Mouse (Mus musculus): ENCODE measurements around the gene Lsm3. TPM values are rescaled to one million over a fixed set of nuclear protein-coding genes. Genes with fewer than 3 reads are reported as not detected.

Gene Lsm3
- polyA plus RNA-seq, 1 experiment: 69.5 TPM

GRCm38 (mm10) chr6:91508041-91508440 is 7.7 kb upstream of the Lsm3 start:
- H3K79me2 ChIP-seq (ENCODE audit: control insufficient read depth, insufficient read depth): no peaks in the 10 kb centered on the region
- TF ChIP-seq MAX (IDR thresholded peaks at IDR 0.05; ENCODE audit: low read depth) (no peak), REST (IDR thresholded peaks at IDR 0.05; ENCODE audit: insufficient read depth, insufficient read length) (no peak), USF1 (IDR thresholded peaks at IDR 0.05; ENCODE audit: low read depth) (no peak), POLR2A (IDR thresholded peaks at IDR 0.05; ENCODE audit: insufficient read length, low read depth) (no peak), TCF3 (IDR thresholded peaks at IDR 0.05; ENCODE audit: insufficient read length, low read depth) (no peak), MYOD1 (IDR thresholded peaks at IDR 0.05; ENCODE audit: control insufficient read depth in 1 of 3, insufficient read length in 2 of 3, low read depth in 2 of 3) (no peak), MYOG (IDR thresholded peaks at IDR 0.05; ENCODE audit: control insufficient read depth in 1 of 3, insufficient read depth in 1 of 3, insufficient read length in 2 of 3, low read depth in 2 of 3) (no peak), SRF (IDR thresholded peaks at IDR 0.05; ENCODE audit: control insufficient read depth, insufficient read length, low read depth) (no peak), CEBPB (IDR thresholded peaks at IDR 0.05; ENCODE audit: insufficient read depth, poor library complexity, severe bottlenecking) (no peak), POLR2AphosphoS2 (IDR thresholded peaks at IDR 0.05; ENCODE audit: insufficient read length, low read depth) (no peak), E2F4 (IDR thresholded peaks at IDR 0.05; ENCODE audit: insufficient read depth) (no peak)
- H3K36me3 ChIP-seq (ENCODE audit: control insufficient read depth, insufficient read depth): peaks cover 25% of the 10 kb centered on the region
- no peak overlapping the region for H3ac ChIP-seq (ENCODE audit: control insufficient read depth, insufficient read length)
- H3K4me3 ChIP-seq: no peak overlapping the region
- no peaks in the 10 kb centered on the region for H3K27me3 ChIP-seq (ENCODE audit: control insufficient read depth, insufficient read depth, insufficient read length)
- H3K4me2 ChIP-seq (ENCODE audit: low read depth): no peak overlapping the region

GRCm38 (mm10) chr6:91509326-91509725 is 6.4 kb upstream of the Lsm3 start:
- Histone ChIP-seq H3K79me2 (ENCODE audit: control insufficient read depth, insufficient read depth) (no peaks in the 10 kb centered on the region), H3K4me3 (no peak overlapping the region), H3K36me3 (ENCODE audit: control insufficient read depth, insufficient read depth) (peaks cover 16% of the 10 kb centered on the region), H3K4me2 (ENCODE audit: low read depth) (no peak overlapping the region), H3ac (ENCODE audit: control insufficient read depth, insufficient read length) (no peak overlapping the region), H3K27me3 (ENCODE audit: control insufficient read depth, insufficient read depth, insufficient read length) (no peaks in the 10 kb centered on the region)
- TF ChIP-seq MYOD1 (IDR thresholded peaks at IDR 0.05; ENCODE audit: control insufficient read depth in 1 of 3, insufficient read length in 2 of 3, low read depth in 2 of 3) (no peak), REST (IDR thresholded peaks at IDR 0.05; ENCODE audit: insufficient read depth, insufficient read length) (no peak), POLR2AphosphoS2 (IDR thresholded peaks at IDR 0.05; ENCODE audit: insufficient read length, low read depth) (no peak), USF1 (IDR thresholded peaks at IDR 0.05; ENCODE audit: low read depth) (no peak), SRF (IDR thresholded peaks at IDR 0.05; ENCODE audit: control insufficient read depth, insufficient read length, low read depth) (no peak)

DNA sequence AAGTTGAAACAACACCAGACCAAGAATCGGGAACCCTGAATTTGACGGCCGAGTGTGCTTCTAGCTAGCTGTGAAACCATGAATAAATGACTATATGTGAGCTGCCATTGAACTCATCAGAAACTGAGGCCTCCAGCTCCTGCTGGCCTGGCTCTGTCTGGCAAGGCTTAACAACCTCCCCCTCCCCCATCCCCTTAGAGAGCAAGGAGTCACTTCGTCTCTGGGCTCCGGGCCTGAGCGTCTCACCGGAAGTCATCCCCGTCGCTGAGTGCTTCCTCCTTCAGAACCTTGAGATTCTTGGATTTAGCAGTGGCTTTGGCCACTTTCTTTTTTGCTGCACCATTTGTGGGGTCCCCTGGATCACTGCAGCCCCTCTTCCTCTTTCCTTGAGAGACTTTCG is 5.5 kb upstream of the Lsm3 start:
- H3K79me2 ChIP-seq (ENCODE audit: control insufficient read depth, insufficient read depth): no peaks in the 10 kb centered on the region
- peaks cover 12% of the 10 kb centered on the region for H3K36me3 ChIP-seq (ENCODE audit: control insufficient read depth, insufficient read depth)
- no peak overlapping the region for H3ac ChIP-seq (ENCODE audit: control insufficient read depth, insufficient read length)
- no peaks in the 10 kb centered on the region for H3K27me3 ChIP-seq (ENCODE audit: control insufficient read depth, insufficient read depth, insufficient read length)
- H3K4me2 ChIP-seq (ENCODE audit: low read depth): no peak overlapping the region
- no peak for TF ChIP-seq USF1 (IDR thresholded peaks at IDR 0.05; ENCODE audit: low read depth)
- no peak for TF ChIP-seq MAX (IDR thresholded peaks at IDR 0.05; ENCODE audit: low read depth)
- TF ChIP-seq SRF (IDR thresholded peaks at IDR 0.05; ENCODE audit: control insufficient read depth, insufficient read length, low read depth): no peak
- TF ChIP-seq MYOG (IDR thresholded peaks at IDR 0.05; ENCODE audit: control insufficient read depth in 1 of 3, insufficient read depth in 1 of 3, insufficient read length in 2 of 3, low read depth in 2 of 3): no peak
- TF ChIP-seq CEBPB (IDR thresholded peaks at IDR 0.05; ENCODE audit: insufficient read depth, poor library complexity, severe bottlenecking): no peak
- no peak for TF ChIP-seq POLR2A (IDR thresholded peaks at IDR 0.05; ENCODE audit: insufficient read length, low read depth)
- no peak for TF ChIP-seq REST (IDR thresholded peaks at IDR 0.05; ENCODE audit: insufficient read depth, insufficient read length)
- no peak for TF ChIP-seq TCF3 (IDR thresholded peaks at IDR 0.05; ENCODE audit: insufficient read length, low read depth)
- TF ChIP-seq E2F4 (IDR thresholded peaks at IDR 0.05; ENCODE audit: insufficient read depth): no peak
- no peak for TF ChIP-seq POLR2AphosphoS2 (IDR thresholded peaks at IDR 0.05; ENCODE audit: insufficient read length, low read depth)
- TF ChIP-seq TCF12 (IDR thresholded peaks at IDR 0.05; ENCODE audit: insufficient read depth, poor library complexity, severe bottlenecking): no peak
- no peak for TF ChIP-seq MYOD1 (IDR thresholded peaks at IDR 0.05; ENCODE audit: control insufficient read depth in 1 of 3, insufficient read length in 2 of 3, low read depth in 2 of 3)
- H3K4me3 ChIP-seq: no peak overlapping the region

GRCm38 (mm10) chr6:91514135-91514534 is 1.6 kb upstream of the Lsm3 start:
- peaks cover 24% of the 10 kb centered on the region for H3K79me2 ChIP-seq (ENCODE audit: control insufficient read depth, insufficient read depth)
- H3K4me3 ChIP-seq: peak overlapping the region; percentile 88
- H3ac ChIP-seq (ENCODE audit: control insufficient read depth, insufficient read length): no peak overlapping the region
- no peaks in the 10 kb centered on the region for H3K36me3 ChIP-seq (ENCODE audit: control insufficient read depth, insufficient read depth)
- no peak for TF ChIP-seq MYOD1 (IDR thresholded peaks at IDR 0.05; ENCODE audit: control insufficient read depth in 1 of 3, insufficient read length in 2 of 3, low read depth in 2 of 3)
- no peaks in the 10 kb centered on the region for H3K27me3 ChIP-seq (ENCODE audit: control insufficient read depth, insufficient read depth, insufficient read length)
- peak overlapping the region; percentile 96 for H3K4me2 ChIP-seq (ENCODE audit: low read depth)

- H3K79me2 ChIP-seq (ENCODE audit: control insufficient read depth, insufficient read depth): peaks cover 24% of the 10 kb centered on the region
- no peaks in the 10 kb centered on the region for H3K27me3 ChIP-seq (ENCODE audit: control insufficient read depth, insufficient read depth, insufficient read length)
- H3ac ChIP-seq (ENCODE audit: control insufficient read depth, insufficient read length): peak overlapping the region; percentile 25
- peak overlapping the region; percentile 88 for H3K4me3 ChIP-seq
- TF ChIP-seq REST (IDR thresholded peaks at IDR 0.05; ENCODE audit: insufficient read depth, insufficient read length): no peak
- peak overlapping the region; percentile 96 for H3K4me2 ChIP-seq (ENCODE audit: low read depth)
- peaks cover 6% of the 10 kb centered on the region for H3K36me3 ChIP-seq (ENCODE audit: control insufficient read depth, insufficient read depth)
Measured at GRCm38 (mm10) chr6:91514737-91515362, 878 bp upstream of the Lsm3 start.
